Mouse (Mus musculus): ENCODE measurements around the gene Fndc3a. TPM values are rescaled to one million over a fixed set of nuclear protein-coding genes. Genes with fewer than 3 reads are reported as not detected.

Fndc3a gene
- polyA plus RNA-seq, 1 experiment from 2014 or later: 16.0 TPM

DNA sequence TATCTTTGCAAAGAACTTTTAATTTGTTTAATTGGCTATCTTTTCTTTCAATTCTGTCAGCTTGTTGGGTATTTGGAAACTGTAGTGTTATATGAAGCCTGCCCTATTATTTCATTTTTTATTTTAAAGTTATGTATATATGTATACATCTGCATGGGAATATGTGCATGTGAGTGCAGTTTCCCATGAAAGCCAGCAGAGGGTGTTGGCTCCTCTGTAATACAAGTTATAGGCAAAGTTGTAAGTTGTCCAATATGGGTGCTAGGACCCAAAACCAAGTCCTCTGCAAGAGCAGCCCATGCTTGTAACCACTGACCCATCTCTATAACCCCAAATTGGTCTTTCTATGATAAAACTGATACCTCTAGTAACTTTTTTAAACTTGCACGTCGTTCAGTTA is 38.8 kb downstream of the Fndc3a start:
- no peak overlapping the region for H3K9ac ChIP-seq (ENCODE audit: low read length)
- 94% methylated on average over 2 of the region's 2 CpGs for WGBS
- no peak for ATAC-seq (ENCODE audit: insufficient number of reproducible peaks, insufficient read depth, low FRiP score, low read depth)

DNA sequence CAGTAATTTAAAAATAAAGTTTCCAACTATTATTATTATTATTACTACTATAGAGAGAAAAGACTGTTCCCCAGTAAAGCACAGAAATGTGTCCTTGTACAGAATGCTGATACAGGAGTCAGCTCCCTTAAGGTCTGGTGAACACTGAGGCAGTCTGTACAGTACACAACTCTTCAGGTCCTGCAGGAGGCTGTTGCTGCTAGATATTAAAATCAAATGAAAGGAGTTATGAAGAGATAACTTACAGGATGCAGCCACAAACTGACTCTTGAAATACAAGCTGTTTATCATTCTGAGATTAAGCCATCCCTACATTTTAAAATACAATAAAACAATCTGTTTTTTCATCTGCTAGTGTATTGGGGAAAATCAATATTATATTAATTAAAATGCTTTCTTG is 60.5 kb downstream of the Fndc3a start:
- Histone ChIP-seq H3K27ac (replicated peaks in 1 of 2; ENCODE audit: control insufficient read depth in 1 of 2, insufficient read depth in 1 of 2, low read depth in 2 of 2, low read length in 2 of 2) (no peak overlapping the region), H3K9me3 (ENCODE audit: control insufficient read depth, low read length) (no peaks in the 10 kb centered on the region), H3K36me3 (ENCODE audit: control insufficient read depth, insufficient read depth, low read length) (peaks cover 8% of the 10 kb centered on the region; the same call in 1 of the 2 replicates), H3K4me2 (ENCODE audit: low read length) (no peak overlapping the region), H3K4me1 (ENCODE audit: control insufficient read depth in 2 of 2, insufficient read depth in 2 of 2, low read length in 2 of 2) (no peaks in the 10 kb centered on the region), H3K4me3 (ENCODE audit: control insufficient read depth in 1 of 2, insufficient read depth in 1 of 2, low read depth in 1 of 2, low read length in 2 of 2) (no peak overlapping the region), H3K27me3 (ENCODE audit: control insufficient read depth, insufficient read depth, low read length) (no peaks in the 10 kb centered on the region), H3K9ac (ENCODE audit: low read length) (no peak overlapping the region)
- ATAC-seq (ENCODE audit: insufficient number of reproducible peaks, insufficient read depth, low FRiP score, low read depth): no peak

More for the DNA sequence above, 38.8 kb downstream of the Fndc3a start:
- Histone ChIP-seq H3K4me1 (ENCODE audit: control insufficient read depth in 2 of 2, insufficient read depth in 2 of 2, low read length in 2 of 2) (no peaks in the 10 kb centered on the region), H3K4me2 (ENCODE audit: low read length) (no peak overlapping the region), H3K9me3 (ENCODE audit: control insufficient read depth, low read length) (no peaks in the 10 kb centered on the region), H3K27ac (replicated peaks in 1 of 2; ENCODE audit: control insufficient read depth in 1 of 2, insufficient read depth in 1 of 2, low read depth in 2 of 2, low read length in 2 of 2) (no peak overlapping the region), H3K4me3 (ENCODE audit: control insufficient read depth in 1 of 2, insufficient read depth in 1 of 2, low read depth in 1 of 2, low read length in 2 of 2) (no peak overlapping the region), H3K27me3 (ENCODE audit: control insufficient read depth, insufficient read depth, low read length) (no peaks in the 10 kb centered on the region), H3K36me3 (ENCODE audit: control insufficient read depth, insufficient read depth, low read length) (no peaks in the 10 kb centered on the region)

DNA sequence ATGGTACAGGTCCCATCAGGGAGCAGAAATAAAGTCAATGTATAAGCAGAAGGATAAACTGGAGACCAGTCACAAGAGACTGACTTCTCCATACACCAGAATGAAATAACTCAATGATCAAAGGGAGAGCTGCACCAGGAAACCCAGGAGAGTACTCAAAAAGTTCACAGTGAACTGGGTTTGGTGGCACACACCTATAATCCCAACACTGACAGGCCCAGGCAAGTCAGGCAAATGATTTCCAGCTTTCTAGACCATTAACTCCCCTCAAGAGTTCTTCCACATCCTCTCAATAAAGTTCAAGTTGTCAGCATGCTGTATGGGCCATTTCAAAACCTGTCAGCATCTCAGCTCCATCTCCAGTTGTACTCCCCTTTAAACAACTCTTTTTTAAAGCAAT is 64.3 kb downstream of the Fndc3a start:
- H3K4me3 ChIP-seq (ENCODE audit: control insufficient read depth in 1 of 2, insufficient read depth in 1 of 2, low read depth in 1 of 2, low read length in 2 of 2): no peak overlapping the region
- no peaks in the 10 kb centered on the region for H3K9me3 ChIP-seq (ENCODE audit: control insufficient read depth, low read length)
- H3K27ac ChIP-seq (replicated peaks in 1 of 2; ENCODE audit: control insufficient read depth in 1 of 2, insufficient read depth in 1 of 2, low read depth in 2 of 2, low read length in 2 of 2): no peak overlapping the region
- H3K4me2 ChIP-seq (ENCODE audit: low read length): no peak overlapping the region
- ATAC-seq (ENCODE audit: insufficient number of reproducible peaks, insufficient read depth, low FRiP score, low read depth): no peak
- no peak overlapping the region for H3K9ac ChIP-seq (ENCODE audit: low read length)
- no peaks in the 10 kb centered on the region for H3K27me3 ChIP-seq (ENCODE audit: control insufficient read depth, insufficient read depth, low read length)
- no peaks in the 10 kb centered on the region for H3K4me1 ChIP-seq (ENCODE audit: control insufficient read depth in 2 of 2, insufficient read depth in 2 of 2, low read length in 2 of 2)
- H3K36me3 ChIP-seq (ENCODE audit: control insufficient read depth, insufficient read depth, low read length): peaks cover 8% of the 10 kb centered on the region; the same call in 1 of the 2 replicates

DNA sequence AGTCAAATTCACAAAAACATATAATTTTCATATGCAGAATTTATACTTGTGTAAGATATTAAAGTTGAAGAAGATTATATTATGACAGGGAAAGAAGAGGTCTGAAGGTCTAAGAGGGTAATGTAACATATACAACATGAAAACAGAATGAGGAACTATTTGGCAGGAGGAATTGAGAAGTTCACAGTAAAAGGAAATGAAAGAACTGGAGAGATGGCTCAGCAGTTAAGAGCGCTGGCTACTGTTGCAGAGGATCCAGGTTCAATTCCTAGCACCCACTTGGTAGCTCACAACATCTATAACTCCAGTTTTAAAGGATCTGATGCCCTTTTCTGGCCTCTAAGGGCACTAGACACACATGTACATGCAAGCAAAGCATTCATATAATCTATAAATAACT is 65.2 kb downstream of the Fndc3a start:
- Histone ChIP-seq H3K4me1 (ENCODE audit: control insufficient read depth in 2 of 2, insufficient read depth in 2 of 2, low read length in 2 of 2) (no peaks in the 10 kb centered on the region), H3K4me3 (ENCODE audit: control insufficient read depth in 1 of 2, insufficient read depth in 1 of 2, low read depth in 1 of 2, low read length in 2 of 2) (no peak overlapping the region), H3K27ac (replicated peaks in 1 of 2; ENCODE audit: control insufficient read depth in 1 of 2, insufficient read depth in 1 of 2, low read depth in 2 of 2, low read length in 2 of 2) (no peak overlapping the region), H3K36me3 (ENCODE audit: control insufficient read depth, insufficient read depth, low read length) (no peaks in the 10 kb centered on the region), H3K9me3 (ENCODE audit: control insufficient read depth, low read length) (no peaks in the 10 kb centered on the region), H3K9ac (ENCODE audit: low read length) (no peak overlapping the region), H3K4me2 (ENCODE audit: low read length) (no peak overlapping the region), H3K27me3 (ENCODE audit: control insufficient read depth, insufficient read depth, low read length) (no peaks in the 10 kb centered on the region)
- no peak for ATAC-seq (ENCODE audit: insufficient number of reproducible peaks, insufficient read depth, low FRiP score, low read depth)
- 97% methylated on average over 1 of the region's 1 CpGs for WGBS

DNA sequence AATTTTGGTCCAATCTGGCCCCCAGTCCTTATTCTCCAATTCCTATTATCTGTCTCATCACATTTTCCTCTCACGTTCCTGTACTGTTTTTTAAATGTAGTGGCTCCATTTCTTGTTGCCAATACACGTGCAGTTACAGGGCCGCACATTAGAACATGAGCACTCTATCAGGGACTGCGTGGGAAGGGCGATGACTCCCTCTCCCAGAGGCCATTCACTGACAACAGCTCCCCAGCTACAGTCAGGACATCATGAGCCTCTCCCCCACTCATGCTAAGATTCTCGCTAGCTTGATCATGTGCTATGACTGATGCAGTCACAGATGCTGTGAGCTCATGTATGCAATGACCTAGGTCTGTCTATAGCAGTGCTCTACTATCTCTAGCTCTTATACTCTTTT is 71.3 kb downstream of the Fndc3a start:
- H3K4me2 ChIP-seq (ENCODE audit: low read length): no peak overlapping the region
- H3K27me3 ChIP-seq (ENCODE audit: control insufficient read depth, insufficient read depth, low read length): no peaks in the 10 kb centered on the region
- WGBS: 90% methylated on average over 6 of the region's 6 CpGs
- no peaks in the 10 kb centered on the region for H3K9me3 ChIP-seq (ENCODE audit: control insufficient read depth, low read length)
- H3K4me3 ChIP-seq (ENCODE audit: control insufficient read depth in 1 of 2, insufficient read depth in 1 of 2, low read depth in 1 of 2, low read length in 2 of 2): no peak overlapping the region
- H3K27ac ChIP-seq (replicated peaks in 1 of 2; ENCODE audit: control insufficient read depth in 1 of 2, insufficient read depth in 1 of 2, low read depth in 2 of 2, low read length in 2 of 2): no peak overlapping the region
- no peaks in the 10 kb centered on the region for H3K36me3 ChIP-seq (ENCODE audit: control insufficient read depth, insufficient read depth, low read length)
- ATAC-seq (ENCODE audit: insufficient number of reproducible peaks, insufficient read depth, low FRiP score, low read depth): no peak
- H3K9ac ChIP-seq (ENCODE audit: low read length): no peak overlapping the region
- no peaks in the 10 kb centered on the region for H3K4me1 ChIP-seq (ENCODE audit: control insufficient read depth in 2 of 2, insufficient read depth in 2 of 2, low read length in 2 of 2)

DNA sequence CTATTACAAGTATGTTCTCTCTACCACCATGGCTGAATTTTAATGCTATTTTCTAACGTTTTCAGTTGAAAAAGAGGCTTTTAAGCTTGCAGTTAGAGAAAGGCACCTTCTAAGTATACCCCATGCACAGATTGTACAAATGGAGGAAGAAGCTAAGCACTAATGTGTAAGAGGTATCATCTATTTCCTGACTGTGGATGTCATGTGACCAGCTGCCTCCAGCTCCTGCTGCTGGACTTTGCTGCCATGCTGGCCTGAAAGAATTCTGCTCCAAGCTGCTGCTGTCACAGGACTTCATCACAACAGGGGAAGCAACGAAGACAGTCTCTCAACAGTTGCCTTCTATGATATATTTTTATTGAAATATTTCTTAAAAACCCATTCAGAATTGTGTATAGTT is 76.2 kb downstream of the Fndc3a start:
- H3K4me1 ChIP-seq (ENCODE audit: control insufficient read depth in 2 of 2, insufficient read depth in 2 of 2, low read length in 2 of 2): no peaks in the 10 kb centered on the region
- no peaks in the 10 kb centered on the region for H3K36me3 ChIP-seq (ENCODE audit: control insufficient read depth, insufficient read depth, low read length)
- no peak for ATAC-seq (ENCODE audit: insufficient number of reproducible peaks, insufficient read depth, low FRiP score, low read depth)
- no peak overlapping the region for H3K9ac ChIP-seq (ENCODE audit: low read length)
- H3K4me3 ChIP-seq (ENCODE audit: control insufficient read depth in 1 of 2, insufficient read depth in 1 of 2, low read depth in 1 of 2, low read length in 2 of 2): no peak overlapping the region
- WGBS: 75% methylated on average over 2 of the region's 2 CpGs
- no peak overlapping the region for H3K4me2 ChIP-seq (ENCODE audit: low read length)
- no peak overlapping the region for H3K27ac ChIP-seq (replicated peaks in 1 of 2; ENCODE audit: control insufficient read depth in 1 of 2, insufficient read depth in 1 of 2, low read depth in 2 of 2, low read length in 2 of 2)
- H3K9me3 ChIP-seq (ENCODE audit: control insufficient read depth, low read length): no peaks in the 10 kb centered on the region
- H3K27me3 ChIP-seq (ENCODE audit: control insufficient read depth, insufficient read depth, low read length): no peaks in the 10 kb centered on the region

DNA sequence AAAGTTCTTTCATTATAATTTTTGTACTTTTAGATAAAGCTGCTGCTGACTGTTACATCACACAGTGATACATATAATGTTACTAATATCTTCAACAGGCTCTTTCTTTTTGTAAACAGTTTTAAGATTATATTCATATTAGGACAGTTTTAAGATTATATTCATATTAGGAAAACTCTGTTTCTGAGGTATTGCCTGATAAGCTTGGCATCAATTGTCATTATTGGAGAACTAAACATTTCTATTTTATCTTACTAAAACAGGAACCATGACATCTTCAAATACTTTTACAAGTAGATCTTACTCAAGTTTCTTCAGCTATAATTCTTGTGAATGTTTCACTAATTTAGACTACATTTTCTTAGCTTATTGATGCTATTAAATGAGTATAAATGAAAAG is 84.4 kb downstream of the Fndc3a start:
- no peaks in the 10 kb centered on the region for H3K36me3 ChIP-seq (ENCODE audit: control insufficient read depth, insufficient read depth, low read length)
- H3K9ac ChIP-seq (ENCODE audit: low read length): no peak overlapping the region
- no peak overlapping the region for H3K4me3 ChIP-seq (ENCODE audit: control insufficient read depth in 1 of 2, insufficient read depth in 1 of 2, low read depth in 1 of 2, low read length in 2 of 2)
- H3K4me2 ChIP-seq (ENCODE audit: low read length): no peak overlapping the region
- no peak for ATAC-seq (ENCODE audit: insufficient number of reproducible peaks, insufficient read depth, low FRiP score, low read depth)
- H3K9me3 ChIP-seq (ENCODE audit: control insufficient read depth, low read length): no peaks in the 10 kb centered on the region
- no peaks in the 10 kb centered on the region for H3K27me3 ChIP-seq (ENCODE audit: control insufficient read depth, insufficient read depth, low read length)
- no peak overlapping the region for H3K27ac ChIP-seq (replicated peaks in 1 of 2; ENCODE audit: control insufficient read depth in 1 of 2, insufficient read depth in 1 of 2, low read depth in 2 of 2, low read length in 2 of 2)
- no peaks in the 10 kb centered on the region for H3K4me1 ChIP-seq (ENCODE audit: control insufficient read depth in 2 of 2, insufficient read depth in 2 of 2, low read length in 2 of 2)

DNA sequence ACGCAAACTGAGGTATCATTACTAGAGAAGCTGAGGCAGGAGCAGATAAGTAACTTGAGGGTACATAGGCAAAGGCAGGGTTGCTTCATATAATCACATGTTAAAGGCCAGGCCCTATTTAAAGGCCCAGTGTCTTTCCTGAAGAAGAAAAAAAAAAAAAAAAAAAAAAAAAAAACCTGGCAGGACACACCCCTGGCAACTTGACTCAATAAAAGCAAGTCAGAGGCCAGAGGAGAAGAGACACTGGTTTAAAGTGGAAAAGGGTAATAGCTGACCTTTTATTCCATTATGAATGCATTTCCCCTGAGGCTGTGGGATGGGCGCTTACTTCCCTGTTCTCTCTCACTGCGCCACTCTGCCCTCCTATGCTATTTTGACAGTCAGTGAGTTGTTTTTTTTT is 105.7 kb downstream of the Fndc3a start:
- H3K4me1 ChIP-seq (ENCODE audit: control insufficient read depth in 2 of 2, insufficient read depth in 2 of 2, low read length in 2 of 2): peaks cover 0 to 13% of the 10 kb centered on the region in 2 experiments; a peak in 2 of 4 replicates
- 85% methylated on average over 3 of the region's 3 CpGs for WGBS
- no peak overlapping the region for H3K27ac ChIP-seq (replicated peaks in 1 of 2; ENCODE audit: control insufficient read depth in 1 of 2, insufficient read depth in 1 of 2, low read depth in 2 of 2, low read length in 2 of 2)
- no peaks in the 10 kb centered on the region for H3K27me3 ChIP-seq (ENCODE audit: control insufficient read depth, insufficient read depth, low read length)
- H3K4me2 ChIP-seq (ENCODE audit: low read length): no peak overlapping the region
- H3K36me3 ChIP-seq (ENCODE audit: control insufficient read depth, insufficient read depth, low read length): no peaks in the 10 kb centered on the region
- H3K9me3 ChIP-seq (ENCODE audit: control insufficient read depth, low read length): no peaks in the 10 kb centered on the region
- no peak for ATAC-seq (ENCODE audit: insufficient number of reproducible peaks, insufficient read depth, low FRiP score, low read depth)
- H3K9ac ChIP-seq (ENCODE audit: low read length): no peak overlapping the region
- no peak overlapping the region for H3K4me3 ChIP-seq (ENCODE audit: control insufficient read depth in 1 of 2, insufficient read depth in 1 of 2, low read depth in 1 of 2, low read length in 2 of 2)
